Mouse (Mus musculus) liver, postnatal 0 days (tissue): ENCODE measurements around the gene Gm20388. TPM values are rescaled to one million over a fixed set of nuclear protein-coding genes. Genes with fewer than 3 reads are reported as not detected.
"Not testable (repeated sequence)": the region's sequence is repeated elsewhere in the genome, so short reads cannot be mapped to it uniquely, and the experiment has no call there.

Source experiments
- ATAC-seq: fragments of 200-750 bp; cut with Nextera tagmentation; 2 replicates; pipeline ENCODE4 v1.8.0; 2017; ENCODE audit warnings: mild to moderate bottlenecking, moderate library complexity
- DNase-seq: peaks from one replicate; pipeline ENCODE4 v3.0.0-alpha.2; 2016
- H3K27ac ChIP-seq: fragments of 300-500 bp; sonication (generic); 2 replicates; pipeline ENCODE4 v1.5.1; 2014; ENCODE audit warnings: antibody characterized with exemption, moderate library complexity, mild to moderate bottlenecking, low read depth
- H3K27me3 ChIP-seq: fragments of 300-500 bp; sonication (generic); 2 replicates; pipeline ENCODE4 v1.6.1; 2014; ENCODE audit warnings: low read length, control low read depth, mixed read lengths; ENCODE audit not compliant: insufficient read depth
- H3K36me3 ChIP-seq: fragments of 300-500 bp; sonication (generic); replicated peaks from 2 replicates; pipeline ENCODE4 v1.6.1; 2014; ENCODE audit warnings: mild to moderate bottlenecking, control low read depth, low read length, moderate library complexity, mixed read lengths; ENCODE audit not compliant: insufficient read depth
- H3K4me1 ChIP-seq: fragments of 300-500 bp; sonication (generic); 2 replicates; pipeline ENCODE4 v1.6.1; 2014; ENCODE audit warnings: antibody characterized with exemption, mild to moderate bottlenecking, control low read depth; ENCODE audit not compliant: insufficient read depth
- H3K4me2 ChIP-seq: fragments of 300-500 bp; sonication (generic); 2 replicates; pipeline ENCODE4 v1.6.1; 2014; ENCODE audit warnings: low read depth, mild to moderate bottlenecking, low read length, moderate library complexity, mixed read lengths
- H3K4me3 ChIP-seq: fragments of 300-500 bp; sonication (generic); 2 replicates; pipeline ENCODE4 v1.5.1; 2014; ENCODE audit warnings: low read depth, low read length
- H3K9ac ChIP-seq: fragments of 300-500 bp; sonication (generic); replicated peaks from 2 replicates; pipeline ENCODE4 v1.6.1; 2014; ENCODE audit warnings: mild to moderate bottlenecking, moderate library complexity
- H3K9me3 ChIP-seq: fragments of 300-500 bp; sonication (generic); 2 replicates; pipeline ENCODE4 v1.6.1; 2016; ENCODE audit warnings: mild to moderate bottlenecking, control low read depth, low read length, mixed read lengths
- CTCF ChIP-seq: sonication (generic); IDR thresholded peaks from 2 replicates; pipeline ENCODE4 v1.5.1; 2016; ENCODE audit warnings: antibody characterized with exemption, low read depth
- EP300 ChIP-seq: IDR thresholded peaks from 2 replicates; pipeline ENCODE4 v1.6.1; 2016; ENCODE audit warnings: antibody characterized with exemption, low read depth, mild to moderate bottlenecking
- WGBS: fragments of 180-500 bp; shearing (Covaris S2); extraction: QIAGEN DNeasy Blood & Tissue Kit; methylation state at CpG from one replicate; pipeline ENCODE4 v1.1.7; 2014; ENCODE audit not compliant: insufficient replicate concordance; 5-methylcytosine and 5-hydroxymethylcytosine counted together
- polyA plus RNA-seq: library from polyadenylated mRNA; unstranded; fragments of >200 nt; fragmentation: Nextera tagmentation; extraction: Ambion mirVana; gene quantifications from 2 replicates; pipeline ENCODE4 v1.2.1, GENCODE M21; 2015

Gm20388 gene
- polyA plus RNA-seq, 1 experiment from 2014 or later: not detected

DNA sequence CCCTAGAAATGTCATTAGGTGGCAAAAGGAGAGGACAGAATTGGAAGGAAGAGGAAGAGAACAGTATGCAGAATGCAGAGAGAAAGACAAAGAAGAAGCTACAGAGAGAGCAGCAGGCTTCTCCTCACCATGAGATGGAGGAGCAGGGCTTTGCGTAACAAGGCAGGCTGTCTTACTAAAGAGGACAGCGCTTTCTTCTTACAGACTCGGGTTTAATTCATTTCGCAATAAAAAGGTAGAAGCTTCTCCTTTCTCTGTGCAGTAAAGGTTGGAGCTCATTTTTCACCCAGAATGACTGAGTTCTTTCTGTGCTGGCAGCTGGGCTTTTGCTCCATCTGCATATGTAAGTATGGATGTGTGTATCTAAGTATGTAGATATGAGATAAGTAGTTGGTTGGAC, 3369.2 kb downstream of the Gm20388 start:
- Histone ChIP-seq H3K27me3 (no peaks in the 10 kb centered on the region), H3K27ac (peak overlapping the region; percentile 25; the same call in 1 of the 2 replicates), H3K4me1 (no peaks in the 10 kb centered on the region), H3K4me2 (no peak overlapping the region), H3K9ac (no peak overlapping the region), H3K9me3 (no peaks in the 10 kb centered on the region), H3K4me3 (no peak overlapping the region), H3K36me3 (peaks cover 3% of the 10 kb centered on the region; the same call in 1 of the 2 replicates)
- TF ChIP-seq CTCF: no peak
- TF ChIP-seq EP300: 0 out of 2 replicates have a peak, but pooled peaks have one; percentile 7
- DNase-seq (no peak), ATAC-seq (peak; percentile 31; the same call in 1 of the 2 replicates)
- 60% methylated on average over 4 of the region's 4 CpGs for WGBS

DNA sequence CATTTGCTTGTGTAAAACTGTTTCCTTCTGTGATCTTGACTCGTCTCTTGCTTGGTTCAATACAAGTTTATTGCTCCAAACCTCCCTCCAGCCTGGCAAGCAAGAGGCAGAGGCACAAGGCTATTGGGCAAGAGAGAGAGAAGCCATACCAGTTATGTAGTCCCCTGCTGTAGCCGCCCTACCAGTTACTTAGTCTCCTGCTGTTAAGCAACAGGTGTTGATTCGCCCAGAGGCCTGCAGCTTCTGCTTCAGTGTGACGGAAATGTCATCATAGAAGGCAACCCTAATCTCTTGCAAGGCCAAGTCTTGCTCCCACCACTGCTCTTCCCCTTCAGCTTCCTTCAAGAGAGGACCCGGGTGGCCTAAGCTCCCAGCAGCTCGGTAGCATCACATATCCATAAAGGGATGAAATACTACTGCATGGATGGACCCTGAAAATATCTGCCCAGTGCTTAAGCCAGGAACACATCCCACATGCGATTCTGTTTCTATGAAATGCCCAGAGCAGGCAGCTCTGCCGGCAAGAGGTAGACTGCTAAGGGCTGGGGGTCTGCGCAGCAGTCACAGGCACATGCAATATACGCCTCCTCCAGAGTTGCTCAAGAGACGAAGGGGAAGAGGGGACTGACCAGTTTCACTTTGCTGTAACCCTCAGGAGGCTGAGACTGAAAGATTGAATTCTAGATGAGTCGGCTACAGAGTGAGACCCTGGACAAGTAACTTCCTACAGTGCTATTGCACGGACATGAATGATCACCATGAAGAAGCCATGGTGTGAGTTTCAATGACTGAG, 3369.9 kb downstream of the Gm20388 start:
- Histone ChIP-seq H3K36me3 (peaks cover 3% of the 10 kb centered on the region; the same call in 1 of the 2 replicates), H3K9me3 (no peaks in the 10 kb centered on the region), H3K9ac (no peak overlapping the region), H3K4me2 (peak overlapping the region; percentile 42), H3K27me3 (no peaks in the 10 kb centered on the region), H3K27ac (peak overlapping the region; percentile 74), H3K4me1 (no peaks in the 10 kb centered on the region), H3K4me3 (peak overlapping the region; percentile 34)
- DNase-seq (peak; percentile 37), ATAC-seq (peak; percentile 71)
- WGBS: 67% methylated on average over 13 of the region's 13 CpGs
- TF ChIP-seq EP300 (0 out of 2 replicates have a peak, but pooled peaks have one; percentile 7), CTCF (no peak)

DNA sequence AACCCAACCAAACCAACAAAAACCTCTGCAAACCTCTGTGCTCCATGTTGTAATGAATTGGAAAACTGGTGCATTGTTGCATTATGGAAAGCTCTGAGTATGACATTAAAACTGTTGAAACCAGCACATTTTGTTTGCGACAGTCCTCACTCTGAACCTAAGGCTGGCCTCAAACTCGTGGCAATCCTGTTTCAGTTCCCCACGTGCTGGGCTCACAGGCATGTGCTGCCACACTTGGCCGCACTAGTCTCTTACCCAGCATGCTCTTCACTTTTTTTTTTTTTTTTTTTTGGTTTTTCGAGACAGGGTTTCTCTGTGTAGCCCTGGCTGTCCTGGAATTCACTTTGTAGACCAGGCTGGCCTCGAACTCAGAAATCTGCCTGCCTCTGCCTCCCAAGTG, 3372.4 kb downstream of the Gm20388 start:
- not testable (repeated sequence) for H3K4me1 ChIP-seq, H3K27me3 ChIP-seq, H3K9ac ChIP-seq, H3K4me3 ChIP-seq, ATAC-seq, DNase-seq, H3K9me3 ChIP-seq, H3K4me2 ChIP-seq, H3K27ac ChIP-seq
- peaks cover 11% of the 10 kb centered on the region for H3K36me3 ChIP-seq
- 65% methylated on average over 5 of the region's 6 CpGs for WGBS

DNA sequence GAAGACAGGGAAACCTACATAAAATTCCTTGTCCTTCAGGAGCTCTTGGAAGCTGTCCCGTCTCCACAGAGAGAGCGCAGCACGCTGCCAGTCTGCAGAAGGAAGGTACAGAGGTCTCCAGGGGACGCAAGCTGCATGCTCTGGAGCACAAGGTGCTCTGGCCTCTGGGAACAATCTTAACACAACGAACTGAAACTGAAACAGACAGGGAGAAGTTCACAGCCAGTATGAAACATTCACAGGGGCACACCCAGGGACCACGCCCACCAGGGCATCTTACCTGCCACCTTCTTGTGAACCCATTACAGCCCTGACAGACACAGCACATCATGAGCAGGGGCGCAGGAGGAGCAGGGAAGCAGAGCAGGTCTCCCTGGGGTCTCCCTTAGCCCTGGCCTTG, 3373.3 kb downstream of the Gm20388 start:
- H3K9me3 ChIP-seq: no peaks in the 10 kb centered on the region
- no peak overlapping the region for H3K4me3 ChIP-seq
- peaks cover 15% of the 10 kb centered on the region for H3K36me3 ChIP-seq
- H3K4me2 ChIP-seq: no peak overlapping the region
- H3K9ac ChIP-seq: no peak overlapping the region
- H3K27ac ChIP-seq: no peak overlapping the region
- TF ChIP-seq EP300 (no peak), CTCF (no peak)
- 82% methylated on average over 7 of the region's 7 CpGs for WGBS
- no peaks in the 10 kb centered on the region for H3K27me3 ChIP-seq
- H3K4me1 ChIP-seq: no peaks in the 10 kb centered on the region
- DNase-seq: no peak
- no peak for ATAC-seq

DNA sequence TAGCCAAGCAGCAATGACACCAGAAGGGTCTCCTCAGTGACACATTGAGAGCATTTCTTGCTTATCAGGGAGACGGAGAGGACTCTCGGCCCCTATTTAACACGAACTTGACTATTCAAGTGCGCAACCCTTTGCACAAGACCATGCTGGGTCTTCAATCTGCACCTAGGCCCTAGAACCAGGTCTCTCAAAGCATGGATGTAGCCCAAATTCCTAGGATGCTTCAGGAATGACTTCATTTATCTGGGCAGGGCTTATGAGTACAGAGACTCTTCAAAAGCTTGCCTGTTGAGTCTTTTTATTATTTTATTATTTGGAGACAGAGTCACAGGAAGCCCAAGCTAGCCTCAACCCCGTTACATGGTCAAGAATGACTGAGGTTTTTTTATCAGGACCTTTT, 3373.9 kb downstream of the Gm20388 start:
- H3K36me3 ChIP-seq: peaks cover 15% of the 10 kb centered on the region
- ATAC-seq: no peak
- no peak for TF ChIP-seq EP300
- H3K4me2 ChIP-seq: no peak overlapping the region
- H3K9ac ChIP-seq: no peak overlapping the region
- WGBS: 85% methylated on average over 5 of the region's 5 CpGs
- no peak overlapping the region for H3K4me3 ChIP-seq
- H3K9me3 ChIP-seq: no peaks in the 10 kb centered on the region
- no peaks in the 10 kb centered on the region for H3K27me3 ChIP-seq
- H3K27ac ChIP-seq: no peak overlapping the region
- no peak for DNase-seq
- no peaks in the 10 kb centered on the region for H3K4me1 ChIP-seq

DNA sequence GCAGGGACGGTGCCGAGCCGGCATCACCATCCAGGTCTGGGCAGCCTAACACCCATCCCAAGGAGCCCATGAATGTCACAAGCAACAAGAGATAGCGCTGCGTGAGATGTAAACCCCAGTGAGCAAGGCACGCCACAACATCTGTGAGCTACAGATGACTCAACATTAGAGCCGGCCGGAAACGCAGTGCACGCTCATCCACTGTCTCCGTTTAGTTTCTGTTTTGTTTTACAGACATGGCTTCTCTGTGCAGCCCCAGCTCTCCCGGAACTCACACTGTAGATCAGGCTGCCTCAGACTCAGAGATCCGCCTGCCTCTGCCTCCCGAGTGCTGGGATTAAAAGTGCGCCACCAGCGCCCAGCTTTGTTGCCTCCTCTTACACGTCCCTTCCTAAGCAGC, 3376.7 kb downstream of the Gm20388 start:
- Histone ChIP-seq H3K9ac (no peak overlapping the region), H3K4me2 (no peak overlapping the region), H3K27ac (no peak overlapping the region), H3K4me3 (no peak overlapping the region), H3K9me3 (no peaks in the 10 kb centered on the region), H3K36me3 (peaks cover 13% of the 10 kb centered on the region; the same call in 1 of the 2 replicates), H3K27me3 (no peaks in the 10 kb centered on the region), H3K4me1 (no peaks in the 10 kb centered on the region)
- TF ChIP-seq CTCF: no peak
- no peak for TF ChIP-seq EP300
- no peak for ATAC-seq
- DNase-seq: no peak
- WGBS: 89% methylated on average over 17 of the region's 17 CpGs
